Mouse (Mus musculus) inflammation-experienced regulatory T-cells, adult 16 weeks (primary cell): ENCODE results near the gene Ggcx. TPM values are rescaled to one million over a fixed set of nuclear protein-coding genes. Genes with fewer than 3 reads are reported as not detected.

Experiments
- polyA plus RNA-seq: library from polyadenylated mRNA; unstranded; fragments of 100-300 nt; shearing (Covaris generic); gene quantifications from one replicate; pipeline ENCODE4 v1.2.1, GENCODE M21; 2017

The Ggcx gene
- polyA plus RNA-seq = 12.6 TPM

GRCm38 (mm10) chr6:72414076-72414756 lies at the start of gene Ggcx:
Gene Ggcx, plus strand, starts transcription at chr6:72414308.

GRCm38 (mm10) chr6:72366844-72367443 lies 47.2 kb upstream of the Ggcx start, which contains the start of gene Rnf181:
Gene Rnf181, minus strand, starts transcription at chr6:72366956.

GRCm38 (mm10) chr6:72380131-72380770 lies 33.9 kb upstream of the Ggcx start, which contains the start of gene Vamp5:
Gene Vamp5, minus strand, starts transcription at chr6:72380468.

GRCm38 (mm10) chr6:72389941-72390771 lies 24.0 kb upstream of the Ggcx start, which contains the start of gene Vamp8:
Gene Vamp8, minus strand, starts transcription at chr6:72390703.

GRCm38 (mm10) chr6:72439355-72440185 lies 25.5 kb downstream of the Ggcx start, which contains the start of gene Mat2a:
Gene Mat2a, minus strand, starts transcription at chr6:72439558.

Other genes with a start within 250 kb of the Ggcx start
- gene Atoh8, start 178.7 kb upstream of the Ggcx start, polyA plus RNA-seq = not detected
- gene Sftpb, start 109.7 kb upstream of the Ggcx start, polyA plus RNA-seq = not detected
- 26.7 TPM for gene Usp39, start 69.1 kb upstream of the Ggcx start, polyA plus RNA-seq
- gene 0610030E20Rik, start 67.0 kb upstream of the Ggcx start, polyA plus RNA-seq = 45.7 TPM
- gene Tmem150a, start 58.9 kb upstream of the Ggcx start, polyA plus RNA-seq = 0.59 TPM
- 157 TPM for gene Rnf181, start 47.4 kb upstream of the Ggcx start, polyA plus RNA-seq
- gene Vamp5, start 33.8 kb upstream of the Ggcx start, polyA plus RNA-seq = 64.9 TPM
- 303 TPM for gene Vamp8, start 23.6 kb upstream of the Ggcx start, polyA plus RNA-seq
- 449 TPM for gene Mat2a, start 25.2 kb downstream of the Ggcx start, polyA plus RNA-seq
- not detected for gene Sh2d6, start 107.4 kb downstream of the Ggcx start, polyA plus RNA-seq
- gene Capg, start 130.1 kb downstream of the Ggcx start, polyA plus RNA-seq = 621 TPM
- 25.9 TPM for gene Elmod3, start 184.1 kb downstream of the Ggcx start, polyA plus RNA-seq
- 5.3 TPM for gene Retsat, start 184.2 kb downstream of the Ggcx start, polyA plus RNA-seq
- gene Tgoln1, start 202.7 kb downstream of the Ggcx start, polyA plus RNA-seq = 156 TPM